Mouse (Mus musculus): ENCODE measurements at regions not wholly inside any gene's neighbourhood (a gene's known extent, or its start where the extent isn't known, plus 50 kb on each side); places are given as distances from the start of the nearest gene placed in this dataset.

- TF ChIP-seq CTCF (IDR thresholded peaks at IDR 0.05; ENCODE audit: low read depth) (no peak), EP300 (IDR thresholded peaks at IDR 0.05; ENCODE audit: low read depth) (no peak)
Observed at GRCm38 (mm10) chr2:30697851-30698250, 103.0 kb downstream of the Cstad start.
